Mouse (Mus musculus): ENCODE results near the gene Tnr. TPM values are rescaled to one million over a fixed set of nuclear protein-coding genes. Genes with fewer than 3 reads are reported as not detected.

The Tnr gene
- polyA plus RNA-seq (2016; fragmentation: Nextera tagmentation; extraction: Ambion mirVana): 1.3 and 1.4 TPM in 2 replicates

DNA sequence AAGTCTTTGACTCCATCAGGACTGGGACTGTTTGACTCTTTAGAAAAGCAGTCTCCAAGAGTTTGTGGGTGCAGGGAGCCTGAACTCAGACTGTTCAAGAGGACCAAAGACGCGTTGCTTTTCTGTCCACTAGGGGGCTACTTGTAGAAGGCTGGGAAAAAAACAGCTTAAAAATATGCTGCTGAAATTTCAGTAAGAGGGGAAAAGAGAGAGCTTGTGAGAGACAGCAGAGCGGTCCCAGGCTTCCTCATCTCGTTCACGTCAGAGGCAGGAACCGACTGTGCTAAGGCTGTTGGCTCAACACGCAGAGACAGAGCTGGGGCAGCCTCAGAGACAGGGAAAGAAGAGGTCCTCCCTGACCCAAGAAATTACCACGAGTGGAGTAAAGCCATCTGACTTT, at the start of gene Tnr:
Gene Tnr (plus strand): TSS at position 192 of the 400 bp plus-strand sequence.
- H3K4me1 ChIP-seq: 0 out of 2 replicates have a peak, but pooled peaks cover 10% of the 10 kb centered on the region
- H3K9ac ChIP-seq: peak within 1 kb of the TSS; percentile 40
- peak within 1 kb of the TSS; percentile 34 for H3K4me3 ChIP-seq
- H3K36me3 ChIP-seq: no peaks in the 10 kb centered on the region
- H3K4me2 ChIP-seq (replicated peaks): peak within 1 kb of the TSS; percentile 47
- H3K27me3 ChIP-seq: peaks cover 11% of the 10 kb centered on the region
- peak; percentile 87 for ATAC-seq (ENCODE audit: low FRiP score)
- H3K27ac ChIP-seq: no peak within 1 kb of the TSS
- 2% methylated on average over 8 of the region's 8 CpGs for WGBS
- H3K9me3 ChIP-seq (replicated peaks): no peaks in the 10 kb centered on the region

DNA sequence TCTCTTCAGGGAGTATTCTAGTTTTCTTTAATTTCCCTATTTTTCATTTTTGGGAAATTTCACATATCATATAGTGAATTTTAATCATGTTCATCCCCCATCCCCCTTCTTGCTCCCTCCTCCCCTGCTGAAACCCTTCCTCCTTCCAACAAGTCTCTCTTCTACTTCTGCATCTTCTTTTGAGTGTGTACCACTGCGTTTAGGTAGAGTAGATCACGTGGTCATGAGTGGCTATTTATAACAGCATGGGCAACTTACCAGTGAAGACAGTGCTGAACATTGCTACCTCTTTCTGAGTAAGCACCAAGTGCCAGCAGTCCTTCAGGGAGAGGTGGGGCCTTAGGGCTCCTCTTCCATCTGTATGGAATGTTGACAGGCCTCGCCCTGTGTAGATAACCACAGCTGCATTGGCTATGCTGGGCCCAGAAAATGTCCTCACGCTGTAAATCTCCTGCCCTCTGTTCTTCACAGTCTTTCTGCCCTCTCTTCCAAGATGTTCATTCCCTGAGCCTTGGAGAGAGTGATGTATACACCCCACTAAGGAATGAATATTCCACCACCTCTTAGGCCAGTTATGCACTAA, 33.6 kb upstream of the Tnr start:
- Histone ChIP-seq H3K27ac (no peak overlapping the region), H3K36me3 (no peaks in the 10 kb centered on the region), H3K9ac (no peak overlapping the region), H3K4me2 (replicated peaks) (no peak overlapping the region), H3K9me3 (replicated peaks) (no peaks in the 10 kb centered on the region), H3K27me3 (no peaks in the 10 kb centered on the region), H3K4me3 (no peak overlapping the region), H3K4me1 (peaks cover 3% of the 10 kb centered on the region; the same call in 1 of the 2 replicates)
- no peak for ATAC-seq (ENCODE audit: low FRiP score)
- 87% methylated on average over 4 of the region's 4 CpGs for WGBS

DNA sequence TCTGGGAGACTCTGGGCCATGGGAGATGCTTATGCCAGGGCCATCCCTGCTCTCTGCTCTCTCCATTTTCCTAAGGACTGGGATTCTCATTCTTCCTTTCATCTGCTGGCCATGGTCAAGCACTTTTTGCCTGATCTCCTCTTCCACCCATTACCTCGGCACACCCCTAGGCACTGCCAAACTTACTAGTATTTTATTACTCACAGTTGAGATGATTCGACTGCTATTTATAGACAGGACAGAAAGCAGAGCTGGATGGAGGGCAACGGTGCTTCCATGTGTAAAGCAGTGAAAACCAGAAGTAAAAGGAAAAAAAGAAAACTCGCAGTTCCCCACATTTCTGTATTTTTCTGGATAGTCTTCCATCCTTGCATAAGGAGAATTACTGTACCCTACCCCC, 31.0 kb upstream of the Tnr start:
- H3K4me1 ChIP-seq: peaks cover 3% of the 10 kb centered on the region; the same call in 1 of the 2 replicates

DNA sequence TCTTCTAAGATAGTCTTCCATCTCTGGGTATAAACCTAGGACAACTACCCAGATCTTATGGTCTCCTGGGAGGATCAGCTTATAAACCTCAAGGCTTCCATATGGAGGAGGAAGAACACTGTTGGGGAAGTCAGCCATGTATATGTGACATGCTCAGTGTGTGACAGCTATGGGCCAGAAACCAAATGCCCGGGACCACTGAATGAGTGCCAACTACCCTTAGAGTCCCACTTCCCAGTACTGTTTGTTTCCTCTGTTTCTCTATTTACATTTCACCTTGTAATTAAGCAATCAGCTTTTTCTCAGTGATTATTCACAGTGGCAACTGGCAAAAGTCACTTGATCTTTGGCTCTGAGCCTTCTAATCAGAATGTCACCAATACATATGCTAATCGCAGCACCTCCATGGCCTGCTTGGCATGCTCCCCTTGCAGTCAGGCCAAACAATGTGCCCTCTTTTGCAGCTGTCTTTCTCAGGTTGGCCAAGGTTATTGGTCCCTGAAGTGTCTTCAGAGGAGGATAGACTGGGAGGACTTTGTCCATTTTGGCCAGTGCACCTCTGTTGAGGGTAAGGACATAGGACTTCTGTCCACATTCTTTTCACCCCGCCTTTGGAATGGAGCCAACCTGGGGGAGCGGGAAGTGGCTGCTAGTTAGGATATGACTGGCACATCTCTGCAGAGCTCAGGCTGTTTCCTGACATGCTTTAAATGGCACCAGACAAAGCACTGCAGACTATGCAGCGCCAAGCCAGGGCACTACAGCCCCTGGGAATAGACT, 29.7 kb upstream of the Tnr start:
- H3K9ac ChIP-seq: no peak overlapping the region
- no peaks in the 10 kb centered on the region for H3K9me3 ChIP-seq (replicated peaks)
- H3K4me1 ChIP-seq: peaks cover 3% of the 10 kb centered on the region; the same call in 1 of the 2 replicates
- WGBS: 67% methylated on average over 5 of the region's 5 CpGs
- H3K4me2 ChIP-seq (replicated peaks): no peak overlapping the region
- H3K27me3 ChIP-seq: no peaks in the 10 kb centered on the region
- ATAC-seq (ENCODE audit: low FRiP score): peak; percentile 64
- no peak overlapping the region for H3K27ac ChIP-seq
- H3K36me3 ChIP-seq: no peaks in the 10 kb centered on the region
- no peak overlapping the region for H3K4me3 ChIP-seq

More for the DNA sequence above, 31.0 kb upstream of the Tnr start:
- no peak overlapping the region for H3K4me3 ChIP-seq
- H3K9ac ChIP-seq: no peak overlapping the region
- no peaks in the 10 kb centered on the region for H3K27me3 ChIP-seq
- WGBS: 90% methylated on average over 4 of the region's 4 CpGs
- H3K36me3 ChIP-seq: no peaks in the 10 kb centered on the region
- H3K9me3 ChIP-seq (replicated peaks): no peaks in the 10 kb centered on the region
- ATAC-seq (ENCODE audit: low FRiP score): no peak
- H3K27ac ChIP-seq: no peak overlapping the region
- H3K4me2 ChIP-seq (replicated peaks): no peak overlapping the region

DNA sequence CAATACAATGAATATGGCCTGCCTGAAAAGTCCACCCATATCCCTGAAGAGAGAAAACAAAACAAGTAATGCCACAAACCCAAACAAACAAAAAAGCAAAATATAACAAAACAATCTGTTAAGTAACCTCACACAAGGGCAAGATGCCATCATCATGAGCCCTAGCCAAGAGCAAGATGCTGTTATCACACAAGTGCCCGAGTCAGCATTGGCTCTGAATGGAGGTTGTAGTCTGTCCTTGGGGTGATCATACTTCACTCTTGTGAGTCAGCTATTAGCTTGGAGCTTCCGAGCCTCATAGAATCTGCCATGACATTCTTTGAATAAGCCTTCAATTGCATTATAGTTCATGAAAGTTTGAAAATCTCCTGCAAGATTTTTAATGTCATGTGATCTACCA, 25.3 kb upstream of the Tnr start:
- H3K27ac ChIP-seq: no peak overlapping the region
- H3K27me3 ChIP-seq: no peaks in the 10 kb centered on the region
- no peak overlapping the region for H3K4me3 ChIP-seq
- no peak overlapping the region for H3K4me2 ChIP-seq (replicated peaks)
- no peaks in the 10 kb centered on the region for H3K36me3 ChIP-seq
- peaks cover 3% of the 10 kb centered on the region; the same call in 1 of the 2 replicates for H3K4me1 ChIP-seq
- no peak for ATAC-seq (ENCODE audit: low FRiP score)
- H3K9ac ChIP-seq: no peak overlapping the region
- no peaks in the 10 kb centered on the region for H3K9me3 ChIP-seq (replicated peaks)
- WGBS: 90% methylated on average over 2 of the region's 2 CpGs

DNA sequence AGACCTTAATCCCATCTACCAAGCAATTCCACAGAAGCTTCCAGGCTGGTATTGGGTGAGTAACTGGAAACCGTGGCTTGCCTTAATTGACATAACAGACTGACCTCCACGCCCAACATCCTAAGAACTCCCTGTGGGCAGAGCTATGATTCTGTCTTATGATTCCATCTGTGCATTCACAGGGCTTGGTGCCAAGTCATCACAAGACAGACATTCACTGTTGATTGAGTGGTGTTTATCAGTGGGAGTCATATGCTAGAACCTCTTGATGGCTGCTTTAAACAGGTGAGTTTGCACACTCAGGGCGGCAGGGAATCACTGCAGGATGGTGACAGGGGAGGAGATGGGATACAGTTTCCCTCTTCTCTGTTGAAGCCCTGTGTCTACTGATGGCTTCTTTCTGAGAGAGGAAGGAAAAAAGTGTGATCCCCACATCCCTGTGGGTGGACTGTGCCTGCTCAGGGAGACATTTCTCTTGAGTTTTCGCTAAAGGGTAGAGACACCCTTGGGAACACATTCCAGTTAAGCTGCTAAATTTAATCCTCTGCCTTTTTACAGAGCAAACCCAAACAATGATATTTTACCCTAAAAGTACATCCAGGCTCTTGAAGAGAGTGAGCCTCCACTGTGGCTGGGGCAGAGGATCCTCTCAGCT, 23.6 kb upstream of the Tnr start:
- no peak for ATAC-seq (ENCODE audit: low FRiP score)
- Histone ChIP-seq H3K9me3 (replicated peaks) (no peaks in the 10 kb centered on the region), H3K4me2 (replicated peaks) (no peak overlapping the region), H3K4me1 (no peaks in the 10 kb centered on the region), H3K27me3 (no peaks in the 10 kb centered on the region), H3K36me3 (no peaks in the 10 kb centered on the region), H3K9ac (no peak overlapping the region), H3K27ac (no peak overlapping the region), H3K4me3 (no peak overlapping the region)
- 81% methylated on average over 4 of the region's 4 CpGs for WGBS

DNA sequence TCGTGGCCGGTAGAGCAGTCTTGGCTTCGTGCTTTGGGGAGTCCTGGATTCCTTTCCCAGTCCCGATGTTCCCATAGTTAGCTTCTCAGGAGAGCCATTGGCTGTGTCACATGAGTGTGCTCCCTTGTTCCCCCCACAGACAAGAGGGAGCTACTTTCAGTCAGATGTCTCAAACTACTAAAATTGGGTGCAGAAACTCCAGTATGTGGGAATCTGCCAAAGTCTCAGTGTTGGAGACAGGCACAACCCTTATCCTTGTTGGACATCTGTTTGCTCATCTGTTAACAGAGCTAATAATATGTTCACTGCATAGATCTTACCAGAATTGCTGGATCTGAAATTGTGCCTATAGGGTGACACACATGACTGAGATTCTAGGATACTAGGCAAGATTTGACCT, 21.7 kb upstream of the Tnr start:
- ATAC-seq (ENCODE audit: low FRiP score): no peak
- 89% methylated on average over 4 of the region's 4 CpGs for WGBS
- no peaks in the 10 kb centered on the region for H3K9me3 ChIP-seq (replicated peaks)

DNA sequence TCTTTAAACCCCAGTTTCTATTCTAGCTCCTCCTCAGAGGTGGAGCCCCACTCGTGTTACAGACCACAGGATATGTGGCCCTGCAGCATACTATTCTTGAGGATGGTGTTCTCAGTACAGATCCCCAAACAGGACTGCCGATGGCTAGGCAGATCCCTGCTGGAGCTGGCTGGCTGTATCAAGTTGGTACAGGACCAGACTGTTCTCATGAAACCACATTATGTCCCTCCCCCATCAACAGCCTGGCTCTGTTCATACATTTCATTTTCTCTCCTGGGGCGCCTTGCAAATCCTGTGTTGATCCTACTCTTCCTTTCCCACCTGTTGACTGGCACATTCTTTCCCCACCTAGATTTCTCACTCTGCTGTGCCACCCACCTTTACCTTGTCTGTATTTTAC, 12.9 kb upstream of the Tnr start:
- Histone ChIP-seq H3K4me3 (no peak overlapping the region), H3K4me1 (no peaks in the 10 kb centered on the region), H3K4me2 (replicated peaks) (no peak overlapping the region), H3K27me3 (no peaks in the 10 kb centered on the region), H3K36me3 (no peaks in the 10 kb centered on the region), H3K27ac (no peak overlapping the region), H3K9ac (no peak overlapping the region), H3K9me3 (replicated peaks) (no peaks in the 10 kb centered on the region)
- ATAC-seq (ENCODE audit: low FRiP score): no peak
- 75% methylated on average over 3 of the region's 3 CpGs for WGBS

More for the DNA sequence above, 21.7 kb upstream of the Tnr start:
- Histone ChIP-seq H3K9ac (no peak overlapping the region), H3K4me2 (replicated peaks) (no peak overlapping the region), H3K27ac (no peak overlapping the region), H3K4me3 (no peak overlapping the region), H3K36me3 (no peaks in the 10 kb centered on the region), H3K27me3 (no peaks in the 10 kb centered on the region), H3K4me1 (no peaks in the 10 kb centered on the region)

DNA sequence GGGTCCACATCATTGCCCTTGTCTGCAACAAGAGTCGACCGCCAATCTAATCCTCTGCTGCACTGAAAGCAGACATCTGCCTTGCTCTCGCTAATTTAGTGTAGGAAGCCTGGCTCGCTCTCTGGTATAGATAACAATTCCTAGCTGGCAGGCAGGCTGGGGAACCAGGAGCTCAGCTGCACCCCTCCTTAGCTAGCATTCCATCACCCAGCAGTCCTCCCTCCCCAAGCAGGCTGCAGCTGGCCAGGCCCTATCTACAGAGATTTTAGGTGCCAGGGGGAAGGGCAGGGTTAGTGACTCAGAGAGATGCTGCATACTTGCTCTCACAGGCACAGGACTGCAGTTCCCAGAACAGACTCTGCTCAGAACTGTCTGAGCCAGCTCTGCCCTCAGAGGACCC, 5.9 kb upstream of the Tnr start:
- 60% methylated on average over 4 of the region's 4 CpGs for WGBS
- ATAC-seq (ENCODE audit: low FRiP score): no peak
- no peaks in the 10 kb centered on the region for H3K36me3 ChIP-seq
- no peak overlapping the region for H3K4me2 ChIP-seq (replicated peaks)
- H3K9ac ChIP-seq: 0 out of 2 replicates have a peak overlapping the region, but pooled peaks have one; percentile 28
- no peaks in the 10 kb centered on the region for H3K9me3 ChIP-seq (replicated peaks)
- H3K27me3 ChIP-seq: no peaks in the 10 kb centered on the region
- no peaks in the 10 kb centered on the region for H3K4me1 ChIP-seq
- H3K27ac ChIP-seq: no peak overlapping the region
- no peak overlapping the region for H3K4me3 ChIP-seq

DNA sequence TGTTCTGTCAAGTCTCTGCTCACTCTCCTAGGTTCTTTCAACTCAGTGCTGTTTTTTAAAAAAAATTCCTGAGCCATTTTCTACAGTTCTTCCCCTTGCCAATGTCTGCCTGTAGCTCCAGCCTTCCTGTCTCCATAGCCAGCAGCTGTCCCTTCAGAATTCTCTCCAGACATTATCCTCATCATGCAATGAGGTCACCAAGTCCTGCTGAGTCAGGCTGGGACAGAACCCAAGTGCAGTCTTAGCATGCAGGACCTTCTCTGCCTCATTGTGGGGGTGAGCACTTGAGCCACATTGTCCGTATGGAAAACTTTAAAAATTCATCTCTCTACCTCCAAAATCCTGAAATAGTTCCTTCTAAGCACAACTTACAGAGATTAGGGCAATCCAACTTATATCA, 4.4 kb upstream of the Tnr start:
- Histone ChIP-seq H3K27ac (no peak overlapping the region), H3K4me1 (0 out of 2 replicates have a peak, but pooled peaks cover 6% of the 10 kb centered on the region), H3K36me3 (no peaks in the 10 kb centered on the region), H3K4me2 (replicated peaks) (no peak overlapping the region), H3K27me3 (no peaks in the 10 kb centered on the region), H3K9me3 (replicated peaks) (no peaks in the 10 kb centered on the region), H3K9ac (no peak overlapping the region), H3K4me3 (no peak overlapping the region)
- no peak for ATAC-seq (ENCODE audit: low FRiP score)
- 69% methylated on average over 1 of the region's 1 CpGs for WGBS

DNA sequence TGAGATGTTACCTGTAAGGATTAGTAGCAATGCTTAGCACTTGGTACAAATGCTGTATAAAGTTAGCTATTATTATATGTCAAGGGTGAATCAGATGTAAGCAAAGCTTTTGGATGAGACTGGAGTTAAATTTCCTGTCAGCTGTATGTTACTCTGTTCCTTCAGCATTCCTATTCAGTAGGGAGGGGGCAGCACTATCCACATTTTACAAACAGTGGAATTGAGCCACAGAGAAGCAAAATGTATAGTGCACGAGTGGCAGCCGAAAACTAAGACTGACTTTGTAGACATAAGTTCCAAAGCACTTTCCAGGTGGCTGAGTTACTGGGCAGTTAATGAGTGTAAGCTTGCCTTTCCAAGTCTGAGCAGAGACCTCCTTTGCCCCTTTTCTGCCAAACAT, 500 bp upstream of the Tnr start:
- Histone ChIP-seq H3K4me1 (0 out of 2 replicates have a peak, but pooled peaks cover 10% of the 10 kb centered on the region), H3K9ac (no peak overlapping the region), H3K36me3 (no peaks in the 10 kb centered on the region), H3K4me3 (no peak overlapping the region), H3K9me3 (replicated peaks) (no peaks in the 10 kb centered on the region), H3K4me2 (replicated peaks) (no peak overlapping the region), H3K27ac (no peak overlapping the region), H3K27me3 (peaks cover 11% of the 10 kb centered on the region)
- whole genome bisulfite sequencing: 67% methylated on average over 2 of the region's 2 CpGs
- ATAC-seq (ENCODE audit: low FRiP score): no peak; the same call in 1 of the 2 replicates

DNA sequence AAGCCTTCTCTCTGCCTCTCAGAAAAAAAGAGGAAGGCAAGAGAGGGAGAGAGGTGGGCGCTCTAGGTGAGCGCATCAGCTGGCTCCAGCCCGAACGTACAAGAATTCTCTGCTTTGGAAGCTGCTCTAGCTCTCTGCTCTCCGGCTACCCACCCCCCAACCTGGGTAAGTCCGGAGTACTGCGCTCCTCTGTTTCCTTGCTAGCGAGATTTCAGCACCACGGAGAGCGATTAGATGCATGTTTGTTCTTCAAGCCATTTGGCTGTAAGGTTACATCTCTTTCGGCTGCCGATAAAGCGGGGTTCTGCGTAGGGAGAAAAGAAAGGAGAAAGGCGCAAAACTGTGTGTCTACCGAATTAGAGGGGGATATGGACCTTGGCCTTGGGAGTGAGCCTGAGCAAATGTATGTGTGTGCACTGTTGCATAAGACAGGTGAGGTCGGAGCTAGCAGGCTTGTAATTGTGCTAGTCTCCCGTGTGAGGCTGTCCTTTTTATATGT, 531 bp downstream of the Tnr start:
- H3K27ac ChIP-seq: no peak overlapping the region
- 0 out of 2 replicates have a peak, but pooled peaks cover 10% of the 10 kb centered on the region for H3K4me1 ChIP-seq
- WGBS: 1% methylated on average over 18 of the region's 18 CpGs
- no peaks in the 10 kb centered on the region for H3K36me3 ChIP-seq
- ATAC-seq (ENCODE audit: low FRiP score): peak; percentile 84
- peak overlapping the region; percentile 40 for H3K9ac ChIP-seq
- H3K9me3 ChIP-seq (replicated peaks): no peaks in the 10 kb centered on the region
- peak overlapping the region; percentile 47 for H3K4me2 ChIP-seq (replicated peaks)
- peak overlapping the region; percentile 34 for H3K4me3 ChIP-seq
- H3K27me3 ChIP-seq: peaks cover 11% of the 10 kb centered on the region

Data from hindbrain, embryonic 12.5 days (tissue).